Mouse (Mus musculus): ENCODE measurements around the gene Fam228b. TPM values are rescaled to one million over a fixed set of nuclear protein-coding genes. Genes with fewer than 3 reads are reported as not detected.
"Not testable (repeated sequence)": the region's sequence is repeated elsewhere in the genome, so short reads cannot be mapped to it uniquely, and the experiment has no call there.

Gene Fam228b
- 7.2 TPM in 2 replicates for polyA plus RNA-seq (2015; fragmentation: Nextera tagmentation; extraction: Ambion mirVana)

GRCm38 (mm10) chr12:4768492-4769332 is at the start of gene Fam228b, which contains the start of gene Pfn4:
Fam228b (minus strand) TSS chr12:4769267.
Pfn4 (plus strand) TSS chr12:4769022.
- WGBS: 2% methylated on average over 61 of the region's 61 CpGs
- H3K4me1 ChIP-seq (replicated peaks): 0 out of 2 replicates have a peak, but pooled peaks cover 4% of the 10 kb centered on the region
- peak within 1 kb of the TSS; percentile 56 for H3K4me2 ChIP-seq
- no peaks in the 10 kb centered on the region for H3K36me3 ChIP-seq
- H3K27ac ChIP-seq (replicated peaks): peak within 1 kb of the TSS; percentile 96
- H3K9me3 ChIP-seq: no peaks in the 10 kb centered on the region
- peak within 1 kb of the TSS; percentile 64 for H3K4me3 ChIP-seq
- no peaks in the 10 kb centered on the region for H3K27me3 ChIP-seq
- ATAC-seq (ENCODE audit: low FRiP score, low read depth): peak; percentile 99
- peak within 1 kb of the TSS; percentile 80 for H3K9ac ChIP-seq

- no peaks in the 10 kb centered on the region for H3K27me3 ChIP-seq
- H3K36me3 ChIP-seq: peaks cover 15% of the 10 kb centered on the region
- under 1% methylated on average over 49 of the region's 49 CpGs for WGBS
- peak; percentile 98 for ATAC-seq (ENCODE audit: low FRiP score, low read depth)
- peak within 1 kb of the TSS; percentile 93 for H3K4me3 ChIP-seq
- H3K4me1 ChIP-seq (replicated peaks): peaks cover 27% of the 10 kb centered on the region
- H3K9me3 ChIP-seq: no peaks in the 10 kb centered on the region
- peak within 1 kb of the TSS; percentile 85 for H3K27ac ChIP-seq (replicated peaks)
- H3K9ac ChIP-seq: peak within 1 kb of the TSS; percentile 84
- H3K4me2 ChIP-seq: peak within 1 kb of the TSS; percentile 78
Measured at GRCm38 (mm10) chr12:4817361-4818101, 48.5 kb upstream of the Fam228b start, which contains the start of gene Sf3b6. Sf3b6 (plus strand) TSS chr12:4817544.

DNA sequence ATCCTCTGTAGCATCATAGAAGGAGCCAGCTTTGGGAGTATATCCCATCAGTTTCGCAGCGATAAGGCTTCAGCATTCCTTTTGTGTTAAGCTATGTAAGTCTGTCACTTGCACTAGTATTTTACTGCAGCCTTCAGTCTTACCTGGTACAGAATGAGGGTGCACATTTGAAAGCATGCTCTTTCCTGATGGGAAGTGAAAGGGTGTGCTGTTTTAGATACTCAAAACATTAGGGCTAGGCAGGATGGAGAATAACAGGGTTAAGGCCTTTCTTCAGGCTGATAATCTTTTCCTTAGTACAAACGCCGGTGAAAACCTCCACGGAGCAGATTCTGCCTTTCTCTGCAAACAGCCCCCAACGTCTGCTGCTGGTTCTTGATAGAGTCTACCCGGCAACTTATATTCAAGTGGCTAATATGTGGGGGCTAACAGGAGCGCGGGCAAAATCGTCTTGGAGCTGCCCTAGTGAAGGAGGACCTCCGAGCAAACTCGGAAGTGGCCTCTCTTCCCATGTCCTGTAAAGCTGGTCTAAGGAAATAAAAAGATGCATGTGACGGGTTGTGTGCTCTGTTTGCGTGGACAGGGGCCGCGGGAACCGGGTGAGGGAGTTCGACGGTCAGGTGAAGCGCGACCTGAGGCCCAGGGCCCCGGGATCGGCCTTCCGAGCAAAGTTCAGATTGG is 47.8 kb upstream of the Fam228b start:
- H3K9me3 ChIP-seq: no peaks in the 10 kb centered on the region
- H3K27me3 ChIP-seq: no peaks in the 10 kb centered on the region
- WGBS: 9% methylated on average over 24 of the region's 24 CpGs
- H3K4me3 ChIP-seq: peak overlapping the region; percentile 93
- peak overlapping the region; percentile 85 for H3K27ac ChIP-seq (replicated peaks)
- peak overlapping the region; percentile 84 for H3K9ac ChIP-seq
- H3K36me3 ChIP-seq: peaks cover 10% of the 10 kb centered on the region
- H3K4me1 ChIP-seq (replicated peaks): peaks cover 27% of the 10 kb centered on the region
- ATAC-seq (ENCODE audit: low FRiP score, low read depth): peak; percentile 87
- peak overlapping the region; percentile 78 for H3K4me2 ChIP-seq

DNA sequence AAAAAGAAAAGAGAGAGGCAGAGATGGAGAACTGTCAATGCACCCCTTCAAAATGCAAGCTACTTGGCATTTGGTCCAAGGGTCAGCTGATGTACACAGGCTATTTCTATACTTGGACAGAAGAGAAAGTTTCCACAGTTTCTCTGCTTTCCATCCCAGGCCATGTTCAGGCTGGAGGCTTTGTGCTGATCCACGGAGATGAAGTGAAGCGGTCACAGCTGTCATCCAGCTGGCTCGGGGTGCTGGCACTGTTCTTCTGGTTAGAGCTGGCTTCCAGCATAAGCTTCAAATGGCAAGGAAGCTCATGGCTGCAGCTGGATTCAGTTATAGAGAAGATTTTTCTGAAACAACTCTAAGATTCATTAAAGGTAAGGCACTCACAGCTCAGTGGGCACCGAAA is 44.6 kb upstream of the Fam228b start:
- WGBS: 86% methylated on average over 4 of the region's 4 CpGs
- H3K27me3 ChIP-seq: no peaks in the 10 kb centered on the region

DNA sequence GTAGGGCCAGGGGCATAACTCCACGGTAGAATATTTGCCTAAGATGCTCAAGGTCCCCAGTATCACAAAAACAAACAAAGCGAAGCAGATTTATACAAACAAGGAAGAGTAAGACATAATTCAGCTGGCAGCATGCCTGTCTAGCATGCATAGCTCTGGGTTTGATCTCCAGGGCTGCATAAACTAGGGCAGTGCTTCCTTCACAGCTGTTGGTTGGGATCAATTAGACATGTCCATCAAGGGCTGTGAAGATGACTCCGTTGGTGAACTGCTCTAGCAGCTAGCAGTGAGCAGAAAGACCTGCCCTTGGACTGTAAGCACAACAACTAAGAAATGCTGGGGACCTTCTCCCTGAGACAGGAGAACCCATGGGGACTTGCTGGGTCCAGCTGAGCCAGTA is 42.6 kb upstream of the Fam228b start:
- Histone ChIP-seq H3K36me3 (no peaks in the 10 kb centered on the region), H3K27me3 (no peaks in the 10 kb centered on the region), H3K4me1 (replicated peaks) (peaks cover 6% of the 10 kb centered on the region), H3K4me3 (no peak overlapping the region), H3K9me3 (no peaks in the 10 kb centered on the region), H3K27ac (replicated peaks) (no peak overlapping the region), H3K4me2 (no peak overlapping the region), H3K9ac (no peak overlapping the region)
- 75% methylated on average over 3 of the region's 3 CpGs for WGBS
- ATAC-seq (ENCODE audit: low FRiP score, low read depth): no peak

More for the DNA sequence above, 44.6 kb upstream of the Fam228b start:
- Histone ChIP-seq H3K9ac (no peak overlapping the region), H3K27ac (replicated peaks) (no peak overlapping the region), H3K36me3 (no peaks in the 10 kb centered on the region), H3K9me3 (no peaks in the 10 kb centered on the region), H3K4me3 (no peak overlapping the region), H3K4me1 (replicated peaks) (peaks cover 15% of the 10 kb centered on the region), H3K4me2 (no peak overlapping the region)
- no peak for ATAC-seq (ENCODE audit: low FRiP score, low read depth)

DNA sequence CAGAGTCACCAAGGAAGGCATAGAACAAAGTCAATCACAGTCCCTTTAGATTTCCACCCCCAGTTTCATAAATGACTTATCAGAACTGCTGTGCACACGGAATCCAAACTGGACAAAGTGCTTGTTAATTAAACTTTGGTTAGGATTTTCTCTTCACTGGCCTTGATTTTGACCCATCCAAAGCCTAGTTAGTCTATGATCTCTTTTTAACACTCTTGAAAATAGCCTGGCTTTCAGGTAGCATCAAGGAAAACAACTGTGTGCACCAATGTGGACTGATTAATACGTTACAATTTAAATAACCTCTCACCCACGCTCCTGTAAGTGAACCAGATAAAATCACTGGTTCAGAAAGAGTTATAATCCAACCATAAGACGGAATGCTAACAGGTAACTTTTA is 42.0 kb upstream of the Fam228b start:
- Histone ChIP-seq H3K9ac (no peak overlapping the region), H3K27me3 (no peaks in the 10 kb centered on the region), H3K4me2 (no peak overlapping the region), H3K9me3 (no peaks in the 10 kb centered on the region), H3K4me1 (replicated peaks) (no peaks in the 10 kb centered on the region), H3K4me3 (no peak overlapping the region), H3K36me3 (no peaks in the 10 kb centered on the region), H3K27ac (replicated peaks) (no peak overlapping the region)
- 80% methylated on average over 4 of the region's 4 CpGs for WGBS
- no peak for ATAC-seq (ENCODE audit: low FRiP score, low read depth)

DNA sequence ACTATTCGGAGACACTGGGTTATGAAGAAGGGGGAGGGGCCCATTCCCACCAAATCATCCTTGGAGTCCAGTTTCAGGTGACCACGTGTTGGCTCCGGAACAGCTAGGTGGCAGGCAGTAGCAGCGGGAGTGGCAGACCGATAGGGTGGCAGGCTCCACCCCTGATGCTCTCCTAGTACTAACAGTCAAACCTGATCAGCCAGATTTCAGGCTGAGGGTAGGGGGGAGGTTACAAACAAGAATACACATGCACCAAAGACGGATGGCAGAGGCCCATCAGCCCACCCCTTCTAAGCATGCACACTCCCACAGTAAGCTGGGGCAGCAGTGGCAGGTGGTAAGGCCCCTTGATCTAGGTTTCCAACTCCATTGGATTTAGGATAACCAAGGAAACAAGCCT is 28.4 kb upstream of the Fam228b start:
- not testable (repeated sequence) for H3K4me1 ChIP-seq (replicated peaks); H3K4me2 ChIP-seq; ATAC-seq (ENCODE audit: low FRiP score, low read depth); H3K9me3 ChIP-seq; H3K9ac ChIP-seq; H3K27ac ChIP-seq (replicated peaks); H3K27me3 ChIP-seq; H3K36me3 ChIP-seq; H3K4me3 ChIP-seq
- WGBS: 80% methylated on average over 6 of the region's 6 CpGs

DNA sequence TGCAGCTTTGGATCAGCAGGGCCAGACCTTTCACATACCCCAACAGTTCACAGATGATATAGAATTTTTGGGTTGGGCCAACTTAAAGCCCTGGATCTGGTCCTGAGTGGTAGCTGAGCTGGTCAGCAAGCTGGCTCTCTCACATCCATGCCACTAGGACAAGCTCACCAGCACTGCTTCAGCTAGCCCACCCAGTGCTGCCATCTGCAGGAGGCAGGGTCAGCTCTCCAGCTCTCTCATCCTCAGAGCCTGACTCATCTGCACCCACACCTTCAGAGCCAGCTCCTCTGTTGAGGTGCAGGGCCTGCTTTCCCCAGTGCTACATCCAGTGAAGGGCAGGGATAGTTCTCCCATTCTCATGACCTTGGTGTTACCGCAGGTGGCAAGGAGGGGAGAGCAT is 24.7 kb upstream of the Fam228b start:
- no peaks in the 10 kb centered on the region for H3K9me3 ChIP-seq
- no peak for ATAC-seq (ENCODE audit: low FRiP score, low read depth)
- no peak overlapping the region for H3K4me2 ChIP-seq
- H3K27ac ChIP-seq (replicated peaks): no peak overlapping the region
- H3K27me3 ChIP-seq: no peaks in the 10 kb centered on the region
- H3K9ac ChIP-seq: no peak overlapping the region
- no peak overlapping the region for H3K4me3 ChIP-seq
- WGBS: 87% methylated on average over 1 of the region's 1 CpGs
- no peaks in the 10 kb centered on the region for H3K36me3 ChIP-seq
- no peaks in the 10 kb centered on the region for H3K4me1 ChIP-seq (replicated peaks)

DNA sequence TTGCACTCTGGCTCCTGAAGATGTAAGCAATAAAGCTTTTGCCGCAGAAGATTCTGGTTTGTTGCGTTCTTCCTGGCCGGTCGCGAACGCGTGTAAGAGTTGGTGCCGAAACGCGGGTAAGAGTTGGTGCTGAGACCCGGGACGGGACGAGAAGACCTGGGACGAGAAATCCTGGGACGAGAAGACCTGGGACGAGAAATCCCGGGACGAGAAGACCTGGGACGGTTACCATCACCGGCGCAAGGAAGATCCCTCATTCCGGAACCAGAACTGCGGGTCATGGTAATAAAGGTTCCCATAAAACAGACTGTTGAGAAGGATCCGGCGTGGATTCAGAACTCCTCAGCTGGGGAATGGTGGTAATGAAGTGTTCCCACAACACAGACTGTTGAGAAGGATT is 19.1 kb upstream of the Fam228b start:
- H3K36me3 ChIP-seq; H3K4me1 ChIP-seq (replicated peaks); H3K4me3 ChIP-seq; H3K27me3 ChIP-seq; H3K9ac ChIP-seq; H3K9me3 ChIP-seq; ATAC-seq (ENCODE audit: low FRiP score, low read depth); H3K27ac ChIP-seq (replicated peaks); H3K4me2 ChIP-seq: not testable (repeated sequence)
- WGBS: 94% methylated on average over 25 of the region's 25 CpGs

GRCm38 (mm10) chr12:4784466-4784865 is 15.4 kb upstream of the Fam228b start:
- H3K27ac ChIP-seq (replicated peaks): no peak overlapping the region
- H3K36me3 ChIP-seq: no peaks in the 10 kb centered on the region
- no peak overlapping the region for H3K4me2 ChIP-seq
- H3K27me3 ChIP-seq: no peaks in the 10 kb centered on the region
- no peaks in the 10 kb centered on the region for H3K4me1 ChIP-seq (replicated peaks)
- no peaks in the 10 kb centered on the region for H3K9me3 ChIP-seq
- WGBS: 74% methylated on average over 2 of the region's 2 CpGs
- ATAC-seq (ENCODE audit: low FRiP score, low read depth): no peak
- no peak overlapping the region for H3K9ac ChIP-seq
- H3K4me3 ChIP-seq: no peak overlapping the region

GRCm38 (mm10) chr12:4783598-4783997 is 14.5 kb upstream of the Fam228b start:
- no peak overlapping the region for H3K27ac ChIP-seq (replicated peaks)
- H3K36me3 ChIP-seq: no peaks in the 10 kb centered on the region
- H3K9me3 ChIP-seq: no peaks in the 10 kb centered on the region
- no peak overlapping the region for H3K4me3 ChIP-seq
- WGBS: 47% methylated on average over 5 of the region's 5 CpGs
- ATAC-seq (ENCODE audit: low FRiP score, low read depth): no peak
- H3K27me3 ChIP-seq: no peaks in the 10 kb centered on the region
- no peak overlapping the region for H3K4me2 ChIP-seq
- no peak overlapping the region for H3K9ac ChIP-seq
- H3K4me1 ChIP-seq (replicated peaks): no peaks in the 10 kb centered on the region

Data from hindbrain, embryonic 15.5 days (tissue).